Mouse (Mus musculus): ENCODE data around the gene Sh3tc1. TPM values are rescaled to one million over a fixed set of nuclear protein-coding genes. Genes with fewer than 3 reads are reported as not detected.

Sh3tc1 gene
- total RNA-seq, 2 experiments from 2014 or later = 2.7 to 3.0 TPM

GRCm38 (mm10) chr5:35695815-35696214, 44.0 kb downstream of the Sh3tc1 start:
- intact Hi-C loops (cut with DNase I) = loop anchor here (5.0 kb wide), 1 partner anchor 281 kb away; no protein-coding TSS in a partner anchor

DNA sequence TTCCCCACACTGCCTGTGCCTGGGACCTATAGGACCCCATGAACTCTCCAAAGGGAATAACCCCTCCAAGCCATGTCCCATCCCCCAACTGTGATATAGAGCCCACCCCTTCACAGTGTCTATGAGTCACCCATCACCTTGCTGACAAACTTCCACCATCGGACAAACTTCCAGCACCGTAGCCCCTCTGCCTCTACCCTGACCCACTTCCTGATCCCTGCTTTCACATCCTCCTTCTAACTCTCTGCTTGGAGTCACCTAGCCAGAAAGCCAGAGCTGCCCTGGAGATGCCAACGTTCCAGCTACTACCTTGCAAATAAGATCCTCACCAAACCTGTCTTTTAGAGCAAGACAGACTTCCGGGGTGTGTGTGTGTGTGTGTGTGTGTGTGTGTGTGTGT, 46.1 kb downstream of the Sh3tc1 start:
- DNase-seq (ENCODE audit: low spot score in 2 of 2) = no peak
- intact Hi-C loops (cut with DNase I) = no loop called here

More at GRCm38 (mm10) chr5:35695815-35696214, 44.0 kb downstream of the Sh3tc1 start:
- peak in 1 of 2 experiments; percentile 43 for DNase-seq (ENCODE audit: low spot score in 2 of 2)

- intact Hi-C loops (cut with DNase I) = no loop called here
- no peak for DNase-seq (ENCODE audit: low spot score in 2 of 2)
Observed at GRCm38 (mm10) chr5:35691246-35691645, 48.5 kb downstream of the Sh3tc1 start.

- no peak for DNase-seq (ENCODE audit: low spot score in 2 of 2)
- intact Hi-C loops (cut with DNase I) = no loop called here
Observed at GRCm38 (mm10) chr5:35690485-35691165, 49.2 kb downstream of the Sh3tc1 start.

- no peak for DNase-seq (ENCODE audit: low spot score in 2 of 2)
- intact Hi-C loops (cut with DNase I) = no loop called here
Observed at GRCm38 (mm10) chr5:35689374-35689773, 50.4 kb downstream of the Sh3tc1 start.

GRCm38 (mm10) chr5:35688851-35689250, 50.9 kb downstream of the Sh3tc1 start:
- intact Hi-C loops (cut with DNase I) = no loop called here
- no peak for DNase-seq (ENCODE audit: low spot score in 2 of 2)

DNA sequence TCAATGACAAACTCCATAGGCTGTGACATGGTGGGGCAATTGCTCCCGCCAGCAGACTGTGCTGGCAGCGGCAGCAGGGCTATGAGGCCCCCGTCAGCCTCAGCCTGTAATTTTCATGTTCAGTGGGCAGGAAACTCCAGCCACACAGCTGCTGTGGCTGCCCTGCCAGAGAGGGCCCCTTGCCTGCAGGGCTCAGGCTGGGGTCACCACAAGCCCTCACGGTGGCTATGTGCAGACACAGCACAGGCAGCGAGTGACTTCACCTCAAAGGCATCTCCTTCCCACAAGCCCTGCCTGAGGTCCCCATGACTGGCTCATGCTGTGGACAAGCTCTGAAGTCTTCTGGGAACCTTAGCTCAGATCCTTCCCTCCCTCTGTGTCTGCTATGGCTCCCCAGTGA, 52.7 kb downstream of the Sh3tc1 start:
- DNase-seq (ENCODE audit: low spot score in 2 of 2) = no peak
- intact Hi-C loops (cut with DNase I) = no loop called here

GRCm38 (mm10) chr5:35686336-35686735, 53.5 kb downstream of the Sh3tc1 start:
- intact Hi-C loops (cut with DNase I) = no loop called here
- no peak for DNase-seq (ENCODE audit: low spot score in 2 of 2)

DNA sequence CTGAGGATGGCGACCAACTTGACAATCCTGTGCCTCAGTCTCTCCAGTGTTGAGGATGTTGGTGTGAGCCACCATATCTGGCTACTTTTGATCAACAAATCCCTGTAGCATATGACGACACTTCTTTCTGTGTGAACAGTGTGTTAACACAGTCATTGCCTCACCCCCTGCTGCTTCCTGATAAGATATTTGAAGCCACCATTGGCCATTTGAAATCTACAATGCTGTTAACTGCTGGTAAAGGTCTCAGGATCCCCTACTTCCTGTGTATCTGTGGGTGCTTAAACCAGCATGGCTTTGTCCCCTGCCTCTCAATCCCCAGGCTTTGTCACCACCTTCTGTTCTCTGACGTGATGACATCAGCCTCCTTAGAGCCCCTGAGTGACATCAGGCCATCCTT, 54.7 kb downstream of the Sh3tc1 start:
- intact Hi-C loops (cut with DNase I) = no loop called here
- no peak for DNase-seq (ENCODE audit: low spot score in 2 of 2)

GRCm38 (mm10) chr5:35680958-35681357, 58.8 kb downstream of the Sh3tc1 start:
- no peak for DNase-seq (ENCODE audit: low spot score in 2 of 2)
- intact Hi-C loops (cut with DNase I) = loop anchor here (1.0 kb wide), 1 partner anchor 85 kb away; no protein-coding TSS in a partner anchor

GRCm38 (mm10) chr5:35679256-35680155, 60.3 kb downstream of the Sh3tc1 start, which contains the start of gene Htra3:
Htra3 (minus strand) TSS chr5:35679782.
- intact Hi-C loops (cut with DNase I) = no loop called here

GRCm38 (mm10) chr5:35676964-35677363, 62.8 kb downstream of the Sh3tc1 start:
- intact Hi-C loops (cut with DNase I) = no loop called here
- no peak for DNase-seq (ENCODE audit: low spot score in 2 of 2)

More at GRCm38 (mm10) chr5:35679256-35680155, 60.3 kb downstream of the Sh3tc1 start, which contains the start of gene Htra3:
- DNase-seq (ENCODE audit: low spot score in 2 of 2) = peak in 1 of 2 experiments; percentile 35

GRCm38 (mm10) chr5:35674081-35674555, 65.7 kb downstream of the Sh3tc1 start:
- DNase-seq (ENCODE audit: low spot score in 2 of 2) = no peak
- intact Hi-C loops (cut with DNase I) = no loop called here

DNA sequence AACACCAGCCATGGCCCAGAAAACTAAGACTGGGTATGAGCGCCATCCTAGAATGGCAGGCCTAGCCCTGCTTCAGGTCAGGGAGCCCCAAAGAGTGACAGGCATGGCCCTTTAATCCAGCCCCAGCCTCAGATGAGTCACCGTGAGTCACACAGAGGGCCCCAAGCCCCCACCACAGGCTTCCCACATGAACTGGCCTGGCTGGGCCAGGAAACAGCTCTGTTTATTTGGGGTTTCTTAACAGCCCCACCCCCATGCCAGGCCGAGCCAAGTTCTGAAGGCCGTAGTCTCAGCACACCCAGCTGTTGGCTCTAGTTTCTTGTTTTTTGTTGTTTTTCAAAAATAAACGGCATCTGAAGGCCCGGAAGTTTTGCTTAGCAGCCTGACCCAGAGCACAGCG, 66.7 kb downstream of the Sh3tc1 start:
- DNase-seq (ENCODE audit: low spot score in 2 of 2) = peak in 1 of 2 experiments; percentile 53
- intact Hi-C loops (cut with DNase I) = no loop called here

DNA sequence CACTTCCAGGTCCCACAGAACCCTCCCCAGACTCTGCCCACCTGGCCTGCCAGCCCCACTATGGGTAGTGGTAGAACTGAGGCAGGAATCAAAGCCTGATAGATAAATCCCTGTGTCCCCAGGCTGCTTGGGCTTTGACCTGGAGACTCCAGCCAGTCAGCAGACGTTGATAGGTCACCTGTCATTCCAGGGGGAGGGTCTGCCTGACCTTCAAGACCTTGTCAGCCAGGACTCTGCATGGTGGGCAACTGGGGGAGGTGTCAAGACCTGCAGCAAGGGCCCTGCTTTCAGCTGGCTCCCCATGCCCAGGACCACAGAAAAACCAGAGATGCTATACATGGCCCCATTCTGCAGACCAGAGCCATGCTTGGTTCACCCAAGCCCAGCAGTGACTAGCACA, 67.2 kb downstream of the Sh3tc1 start:
- intact Hi-C loops (cut with DNase I) = no loop called here
- DNase-seq (ENCODE audit: low spot score in 2 of 2) = no peak

GRCm38 (mm10) chr5:35671474-35671891, 68.3 kb downstream of the Sh3tc1 start:
- intact Hi-C loops (cut with DNase I) = no loop called here
- peak in 1 of 2 experiments; percentile 53 for DNase-seq (ENCODE audit: low spot score in 2 of 2)

GRCm38 (mm10) chr5:35670412-35670801, 69.4 kb downstream of the Sh3tc1 start:
- peak in 1 of 2 experiments; percentile 50 for DNase-seq (ENCODE audit: low spot score in 2 of 2)

GRCm38 (mm10) chr5:35669747-35670411, 69.9 kb downstream of the Sh3tc1 start:
- no peak for DNase-seq (ENCODE audit: low spot score in 2 of 2)
- intact Hi-C loops (cut with DNase I) = no loop called here

More at GRCm38 (mm10) chr5:35670412-35670801, 69.4 kb downstream of the Sh3tc1 start:
- intact Hi-C loops (cut with DNase I) = no loop called here

DNA sequence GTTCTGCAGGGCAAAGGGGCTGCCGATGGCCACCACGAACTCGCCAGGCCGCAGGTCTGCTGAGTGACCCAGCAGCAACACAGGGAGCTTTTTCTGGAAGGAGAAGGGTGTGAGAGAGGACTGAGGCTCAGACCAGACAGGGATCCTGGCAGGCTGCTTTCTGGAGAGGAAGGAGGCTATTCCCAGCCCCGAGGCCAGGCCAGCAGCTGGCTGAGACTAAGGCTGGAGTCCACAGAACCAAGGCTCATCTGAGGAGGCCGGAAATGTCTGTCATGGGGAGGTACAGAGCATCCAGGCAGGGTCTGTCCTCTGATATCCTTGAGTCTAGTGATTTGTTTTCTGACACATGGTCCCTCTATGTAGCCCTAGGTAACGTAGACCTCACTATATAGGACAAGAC, 73.6 kb downstream of the Sh3tc1 start:
- no peak for DNase-seq (ENCODE audit: low spot score in 2 of 2)
- intact Hi-C loops (cut with DNase I) = no loop called here

Data from left cerebral cortex, postnatal 25 days (tissue).